Mouse (Mus musculus): Measurements from ENCODE around the gene Reps2. TPM values are rescaled to one million over a fixed set of nuclear protein-coding genes. Genes with fewer than 3 reads are reported as not detected.
A peak's percentile ranks its signal among the peaks of the same experiment; 100 is the strongest.

Reps2 gene
- polyA plus RNA-seq, 1 experiment from 2014 or later = 0.86 TPM

GRCm38 (mm10) chrX:162446678-162447318 lies 196.7 kb downstream of the Reps2 start:
- Histone ChIP-seq H3K4me3 (ENCODE audit: low read depth, low read length) (no peak overlapping the region), H3K9ac (ENCODE audit: low read length) (no peak overlapping the region), H3K36me3 (ENCODE audit: control insufficient read depth, insufficient read depth, low read length) (no peaks in the 10 kb centered on the region), H3K4me1 (ENCODE audit: control insufficient read depth, insufficient read depth, low read length) (no peaks in the 10 kb centered on the region), H3K27ac (ENCODE audit: low read depth, low read length) (no peak overlapping the region), H3K9me3 (ENCODE audit: control insufficient read depth, low read length) (no peaks in the 10 kb centered on the region), H3K4me2 (ENCODE audit: low read depth) (no peak overlapping the region), H3K27me3 (ENCODE audit: control insufficient read depth, insufficient read depth, low read length) (peaks cover 2% of the 10 kb centered on the region; the same call in 1 of the 2 replicates)
- WGBS = 90% methylated on average over 2 of the region's 2 CpGs
- ATAC-seq (ENCODE audit: insufficient read depth, low FRiP score, low TSS enrichment) (no peak), DNase-seq (ENCODE audit: low spot score) (no peak)

- H3K9ac ChIP-seq (ENCODE audit: low read length) = no peak overlapping the region
- WGBS = 80% methylated on average over 1 of the region's 1 CpGs
- H3K9me3 ChIP-seq (ENCODE audit: control insufficient read depth, low read length) = no peaks in the 10 kb centered on the region
- H3K36me3 ChIP-seq (ENCODE audit: control insufficient read depth, insufficient read depth, low read length) = no peaks in the 10 kb centered on the region
- no peaks in the 10 kb centered on the region for H3K4me1 ChIP-seq (ENCODE audit: control insufficient read depth, insufficient read depth, low read length)
- H3K27me3 ChIP-seq (ENCODE audit: control insufficient read depth, insufficient read depth, low read length) = peaks cover 5% of the 10 kb centered on the region; the same call in 1 of the 2 replicates
- ATAC-seq (ENCODE audit: insufficient read depth, low FRiP score, low TSS enrichment) = no peak
- DNase-seq (ENCODE audit: low spot score) = no peak
- no peak overlapping the region for H3K27ac ChIP-seq (ENCODE audit: low read depth, low read length)
- no peak overlapping the region for H3K4me3 ChIP-seq (ENCODE audit: low read depth, low read length)
- no peak overlapping the region for H3K4me2 ChIP-seq (ENCODE audit: low read depth)
These were observed 200.1 kb downstream of the Reps2 start for GRCm38 (mm10) chrX:162443387-162443786.

GRCm38 (mm10) chrX:162442970-162443369 lies 200.5 kb downstream of the Reps2 start:
- Histone ChIP-seq H3K27me3 (ENCODE audit: control insufficient read depth, insufficient read depth, low read length) (peaks cover 7% of the 10 kb centered on the region; the same call in 1 of the 2 replicates), H3K4me1 (ENCODE audit: control insufficient read depth, insufficient read depth, low read length) (no peaks in the 10 kb centered on the region), H3K36me3 (ENCODE audit: control insufficient read depth, insufficient read depth, low read length) (no peaks in the 10 kb centered on the region), H3K4me2 (ENCODE audit: low read depth) (no peak overlapping the region), H3K4me3 (ENCODE audit: low read depth, low read length) (no peak overlapping the region), H3K9me3 (ENCODE audit: control insufficient read depth, low read length) (no peaks in the 10 kb centered on the region), H3K27ac (ENCODE audit: low read depth, low read length) (no peak overlapping the region), H3K9ac (ENCODE audit: low read length) (no peak overlapping the region)
- 50% methylated on average over 1 of the region's 1 CpGs for WGBS
- no peak for ATAC-seq (ENCODE audit: insufficient read depth, low FRiP score, low TSS enrichment)
- no peak for DNase-seq (ENCODE audit: low spot score)

- Histone ChIP-seq H3K27ac (ENCODE audit: low read depth, low read length) (no peak overlapping the region), H3K4me3 (ENCODE audit: low read depth, low read length) (no peak overlapping the region), H3K36me3 (ENCODE audit: control insufficient read depth, insufficient read depth, low read length) (no peaks in the 10 kb centered on the region), H3K9me3 (ENCODE audit: control insufficient read depth, low read length) (no peaks in the 10 kb centered on the region), H3K27me3 (ENCODE audit: control insufficient read depth, insufficient read depth, low read length) (no peaks in the 10 kb centered on the region), H3K4me2 (ENCODE audit: low read depth) (no peak overlapping the region), H3K9ac (ENCODE audit: low read length) (no peak overlapping the region), H3K4me1 (ENCODE audit: control insufficient read depth, insufficient read depth, low read length) (no peaks in the 10 kb centered on the region)
- 83% methylated on average over 5 of the region's 5 CpGs for WGBS
- ATAC-seq (ENCODE audit: insufficient read depth, low FRiP score, low TSS enrichment) (no peak), DNase-seq (ENCODE audit: low spot score) (no peak)
These were observed 210.5 kb downstream of the Reps2 start for GRCm38 (mm10) chrX:162432776-162433543.

GRCm38 (mm10) chrX:162427698-162428097 lies 215.8 kb downstream of the Reps2 start:
- Histone ChIP-seq H3K4me2 (ENCODE audit: low read depth) (no peak overlapping the region), H3K27ac (ENCODE audit: low read depth, low read length) (no peak overlapping the region), H3K36me3 (ENCODE audit: control insufficient read depth, insufficient read depth, low read length) (no peaks in the 10 kb centered on the region), H3K9ac (ENCODE audit: low read length) (no peak overlapping the region), H3K4me1 (ENCODE audit: control insufficient read depth, insufficient read depth, low read length) (no peaks in the 10 kb centered on the region), H3K27me3 (ENCODE audit: control insufficient read depth, insufficient read depth, low read length) (no peaks in the 10 kb centered on the region), H3K4me3 (ENCODE audit: low read depth, low read length) (no peak overlapping the region), H3K9me3 (ENCODE audit: control insufficient read depth, low read length) (no peaks in the 10 kb centered on the region)
- ATAC-seq (ENCODE audit: insufficient read depth, low FRiP score, low TSS enrichment) (no peak), DNase-seq (ENCODE audit: low spot score) (no peak)
- WGBS = 86% methylated on average over 2 of the region's 3 CpGs

GRCm38 (mm10) chrX:162419431-162419830 lies 224.0 kb downstream of the Reps2 start:
- Histone ChIP-seq H3K27ac (ENCODE audit: low read depth, low read length) (no peak overlapping the region), H3K27me3 (ENCODE audit: control insufficient read depth, insufficient read depth, low read length) (no peaks in the 10 kb centered on the region)

GRCm38 (mm10) chrX:162413124-162413523 lies 230.3 kb downstream of the Reps2 start:
- 84% methylated on average over 2 of the region's 2 CpGs for WGBS
- H3K4me1 ChIP-seq (ENCODE audit: control insufficient read depth, insufficient read depth, low read length) = no peaks in the 10 kb centered on the region
- no peaks in the 10 kb centered on the region for H3K36me3 ChIP-seq (ENCODE audit: control insufficient read depth, insufficient read depth, low read length)
- H3K9ac ChIP-seq (ENCODE audit: low read length) = no peak overlapping the region
- ATAC-seq (ENCODE audit: insufficient read depth, low FRiP score, low TSS enrichment) (no peak), DNase-seq (ENCODE audit: low spot score) (no peak)
- no peaks in the 10 kb centered on the region for H3K9me3 ChIP-seq (ENCODE audit: control insufficient read depth, low read length)
- H3K4me2 ChIP-seq (ENCODE audit: low read depth) = no peak overlapping the region
- H3K4me3 ChIP-seq (ENCODE audit: low read depth, low read length) = no peak overlapping the region
- H3K27me3 ChIP-seq (ENCODE audit: control insufficient read depth, insufficient read depth, low read length) = peaks cover 2% of the 10 kb centered on the region; the same call in 1 of the 2 replicates
- no peak overlapping the region for H3K27ac ChIP-seq (ENCODE audit: low read depth, low read length)

More at GRCm38 (mm10) chrX:162419431-162419830, 224.0 kb downstream of the Reps2 start:
- H3K9ac ChIP-seq (ENCODE audit: low read length) = no peak overlapping the region
- DNase-seq (ENCODE audit: low spot score) = no peak
- H3K4me3 ChIP-seq (ENCODE audit: low read depth, low read length) = no peak overlapping the region
- no peaks in the 10 kb centered on the region for H3K36me3 ChIP-seq (ENCODE audit: control insufficient read depth, insufficient read depth, low read length)
- no peak for ATAC-seq (ENCODE audit: insufficient read depth, low FRiP score, low TSS enrichment)
- no peaks in the 10 kb centered on the region for H3K4me1 ChIP-seq (ENCODE audit: control insufficient read depth, insufficient read depth, low read length)
- no peak overlapping the region for H3K4me2 ChIP-seq (ENCODE audit: low read depth)
- no peaks in the 10 kb centered on the region for H3K9me3 ChIP-seq (ENCODE audit: control insufficient read depth, low read length)
- 78% methylated on average over 3 of the region's 3 CpGs for WGBS

GRCm38 (mm10) chrX:162407291-162407690 lies 236.2 kb downstream of the Reps2 start:
- peaks cover 4% of the 10 kb centered on the region; the same call in 1 of the 2 replicates for H3K27me3 ChIP-seq (ENCODE audit: control insufficient read depth, insufficient read depth, low read length)

GRCm38 (mm10) chrX:162402487-162402886 lies 241.0 kb downstream of the Reps2 start:
- Histone ChIP-seq H3K4me1 (ENCODE audit: control insufficient read depth, insufficient read depth, low read length) (no peaks in the 10 kb centered on the region), H3K9ac (ENCODE audit: low read length) (no peak overlapping the region), H3K4me2 (ENCODE audit: low read depth) (no peak overlapping the region), H3K27me3 (ENCODE audit: control insufficient read depth, insufficient read depth, low read length) (no peaks in the 10 kb centered on the region), H3K36me3 (ENCODE audit: control insufficient read depth, insufficient read depth, low read length) (no peaks in the 10 kb centered on the region), H3K27ac (ENCODE audit: low read depth, low read length) (no peak overlapping the region), H3K9me3 (ENCODE audit: control insufficient read depth, low read length) (no peaks in the 10 kb centered on the region), H3K4me3 (ENCODE audit: low read depth, low read length) (no peak overlapping the region)
- ATAC-seq (ENCODE audit: insufficient read depth, low FRiP score, low TSS enrichment) (no peak), DNase-seq (ENCODE audit: low spot score) (no peak)
- 65% methylated on average over 3 of the region's 3 CpGs for WGBS

More at GRCm38 (mm10) chrX:162407291-162407690, 236.2 kb downstream of the Reps2 start:
- DNase-seq (ENCODE audit: low spot score) (no peak), ATAC-seq (ENCODE audit: insufficient read depth, low FRiP score, low TSS enrichment) (peak; percentile 72)
- Histone ChIP-seq H3K9me3 (ENCODE audit: control insufficient read depth, low read length) (no peaks in the 10 kb centered on the region), H3K27ac (ENCODE audit: low read depth, low read length) (no peak overlapping the region), H3K9ac (ENCODE audit: low read length) (no peak overlapping the region), H3K4me3 (ENCODE audit: low read depth, low read length) (no peak overlapping the region), H3K4me2 (ENCODE audit: low read depth) (no peak overlapping the region), H3K36me3 (ENCODE audit: control insufficient read depth, insufficient read depth, low read length) (no peaks in the 10 kb centered on the region), H3K4me1 (ENCODE audit: control insufficient read depth, insufficient read depth, low read length) (no peaks in the 10 kb centered on the region)
- WGBS = 75% methylated on average over 4 of the region's 4 CpGs

All from neural tube, embryonic 11.5 days (tissue).